Mouse (Mus musculus) bone marrow, adult 2 months (tissue): ENCODE results near the gene Spryd3. TPM values are rescaled to one million over a fixed set of nuclear protein-coding genes. Genes with fewer than 3 reads are reported as not detected.
"Not testable (repeated sequence)": the region's sequence is repeated elsewhere in the genome, so short reads cannot be mapped to it uniquely, and the experiment has no call there.

Experiments used
- H3K27ac ChIP-seq: fragments of 200-500 bp; 2 replicates; pipeline ENCODE4 v1.5.1; 2012; ENCODE audit warnings: low read depth, mild to moderate bottlenecking, control low read depth, inconsistent platforms, low read length; ENCODE audit not compliant: control insufficient read depth, poor library complexity, insufficient read depth
- H3K4me1 ChIP-seq: fragments of 200-500 bp; 2 replicates; pipeline ENCODE4 v1.6.1; 2011; ENCODE audit warnings: low read length; ENCODE audit not compliant: control insufficient read depth, insufficient read depth
- H3K4me3 ChIP-seq: fragments of 200-500 bp; replicated peaks from 2 replicates; pipeline ENCODE3; 2011; ENCODE audit warnings: mild to moderate bottlenecking, low read depth, low read length, control low read depth; ENCODE audit not compliant: control insufficient read depth
- CTCF ChIP-seq: fragments of 200-500 bp; IDR thresholded peaks from 2 replicates; pipeline ENCODE4 v1.5.1; 2011; ENCODE audit warnings: low read length, control low read depth; ENCODE audit not compliant: control insufficient read depth, insufficient read depth
- POLR2A ChIP-seq: fragments of 200-500 bp; IDR thresholded peaks from 2 replicates; pipeline ENCODE4 v1.6.1; 2011; ENCODE audit warnings: low read depth, mild to moderate bottlenecking, control low read depth, low read length, borderline replicate concordance; ENCODE audit not compliant: control insufficient read depth
- WGBS: fragments of 180-500 bp; shearing (Covaris S2); methylation state at CpG from one replicate; pipeline ENCODE4 v1.1.7; 2018; 5-methylcytosine and 5-hydroxymethylcytosine counted together
- polyA plus RNA-seq: library from polyadenylated mRNA; stranded (reverse); fragments of >200 nt; gene quantifications from 2 replicates; pipeline ENCODE4 v1.2.4, GENCODE M21; 2011; ENCODE audit warnings: low replicate concordance; ENCODE audit not compliant: missing spikeins, insufficient read depth, insufficient read length

The Spryd3 gene
- polyA plus RNA-seq, 1 experiment, result 23.0 TPM

DNA sequence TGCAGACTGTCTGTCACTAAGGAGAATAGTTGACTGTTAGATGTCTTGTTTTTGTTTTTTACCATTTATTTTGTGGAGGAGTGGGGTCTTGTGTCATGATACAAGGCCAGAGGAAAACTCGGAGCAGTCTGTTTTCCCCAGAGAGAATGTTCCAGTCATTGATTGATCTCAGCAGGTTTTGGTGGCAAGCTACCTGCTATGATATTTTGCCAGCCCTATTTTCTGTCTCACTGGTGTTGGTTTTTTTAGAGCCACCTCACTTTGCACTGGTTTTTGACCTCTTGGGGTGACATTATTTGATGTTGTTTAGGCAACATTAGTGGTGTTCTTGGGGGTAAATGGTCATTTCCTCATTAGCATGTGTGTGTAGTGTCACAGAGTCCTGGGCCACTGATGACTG lies 44.3 kb downstream of the Spryd3 start:
- H3K4me1 ChIP-seq, result no peaks in the 10 kb centered on the region; the same call in 1 of the 2 replicates
- TF ChIP-seq POLR2A (no peak), CTCF (no peak)
- no peak overlapping the region for H3K4me3 ChIP-seq
- WGBS, result 82% methylated on average over 1 of the region's 1 CpGs
- peak overlapping the region; percentile 35; the same call in 1 of the 2 replicates for H3K27ac ChIP-seq

GRCm38 (mm10) chr15:102091063-102091679 lies 44.9 kb downstream of the Spryd3 start:
- 27% methylated on average over 12 of the region's 12 CpGs for WGBS
- H3K4me3 ChIP-seq, result no peak overlapping the region
- H3K27ac ChIP-seq, result peak overlapping the region; percentile 35
- no peaks in the 10 kb centered on the region; the same call in 1 of the 2 replicates for H3K4me1 ChIP-seq
- TF ChIP-seq POLR2A (no peak), CTCF (no peak)

DNA sequence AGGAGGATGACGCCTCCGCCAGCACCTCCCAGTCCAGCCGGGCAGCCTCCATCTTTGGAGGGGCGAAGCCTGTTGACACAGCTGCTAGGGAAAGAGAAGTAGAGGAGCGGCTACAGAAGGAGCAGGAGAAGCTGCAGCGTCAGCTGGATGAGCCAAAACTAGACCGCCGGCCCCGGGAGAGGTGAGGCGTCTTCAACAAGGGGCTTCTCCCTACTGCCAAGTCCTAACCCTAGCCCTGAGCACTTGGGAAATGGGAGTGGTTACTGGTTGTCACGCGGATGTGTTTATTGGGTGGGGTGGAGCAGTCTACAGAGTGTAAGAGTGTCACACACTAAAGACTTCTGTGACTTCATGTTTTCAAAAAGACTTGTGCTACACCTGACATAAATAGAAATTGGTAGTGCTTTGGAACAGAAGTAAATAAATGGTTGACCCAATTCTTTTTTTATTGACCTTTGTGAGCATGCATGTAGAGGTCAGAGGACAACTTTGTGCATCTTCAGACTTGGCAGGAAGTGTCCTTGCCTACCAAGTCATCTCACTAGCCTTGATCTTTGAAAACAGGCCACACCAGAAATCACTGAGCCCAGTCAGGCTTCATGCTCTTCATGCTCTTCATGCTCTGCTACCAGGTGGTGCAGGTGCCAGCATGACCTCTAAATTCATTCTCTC lies 46.0 kb downstream of the Spryd3 start:
- TF ChIP-seq CTCF (no peak), POLR2A (no peak)
- Histone ChIP-seq H3K4me1 (no peaks in the 10 kb centered on the region; the same call in 1 of the 2 replicates), H3K4me3 (no peak overlapping the region), H3K27ac (no peak overlapping the region)
- 78% methylated on average over 12 of the region's 12 CpGs for WGBS

GRCm38 (mm10) chr15:102083028-102083427 lies 53.0 kb downstream of the Spryd3 start:
- TF ChIP-seq CTCF, result no peak
- no peak for TF ChIP-seq POLR2A
- Histone ChIP-seq H3K27ac (no peak overlapping the region), H3K4me1 (no peaks in the 10 kb centered on the region; the same call in 1 of the 2 replicates), H3K4me3 (no peak overlapping the region)
- 81% methylated on average over 4 of the region's 4 CpGs for WGBS

GRCm38 (mm10) chr15:102082148-102082547 lies 53.9 kb downstream of the Spryd3 start:
- no peak overlapping the region for H3K4me3 ChIP-seq
- whole genome bisulfite sequencing, result 85% methylated on average over 4 of the region's 4 CpGs
- H3K27ac ChIP-seq, result no peak overlapping the region
- H3K4me1 ChIP-seq, result no peaks in the 10 kb centered on the region; the same call in 1 of the 2 replicates
- TF ChIP-seq POLR2A (no peak), CTCF (no peak)

DNA sequence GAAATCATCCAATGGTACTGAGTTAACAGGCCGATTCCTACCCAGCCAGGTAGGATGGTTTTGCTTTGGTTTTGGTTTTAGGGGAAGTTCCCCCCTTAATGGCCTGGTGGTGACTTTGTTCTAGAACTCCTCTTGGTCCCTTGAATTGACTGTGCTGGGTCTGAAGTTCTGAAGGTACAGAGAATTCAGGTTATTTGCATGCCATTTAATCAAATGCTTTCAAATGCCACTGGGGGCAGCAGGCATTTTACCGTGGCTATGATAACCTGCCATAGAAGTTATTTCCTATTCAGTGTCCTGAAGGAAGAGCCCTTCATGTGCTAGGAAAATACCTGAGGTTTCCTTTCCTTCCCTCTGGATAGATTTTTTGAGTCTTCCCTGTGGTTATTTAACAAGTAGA lies 55.6 kb downstream of the Spryd3 start:
- WGBS, result 32% methylated on average over 2 of the region's 2 CpGs
- H3K4me1 ChIP-seq, result no peaks in the 10 kb centered on the region; the same call in 1 of the 2 replicates

DNA sequence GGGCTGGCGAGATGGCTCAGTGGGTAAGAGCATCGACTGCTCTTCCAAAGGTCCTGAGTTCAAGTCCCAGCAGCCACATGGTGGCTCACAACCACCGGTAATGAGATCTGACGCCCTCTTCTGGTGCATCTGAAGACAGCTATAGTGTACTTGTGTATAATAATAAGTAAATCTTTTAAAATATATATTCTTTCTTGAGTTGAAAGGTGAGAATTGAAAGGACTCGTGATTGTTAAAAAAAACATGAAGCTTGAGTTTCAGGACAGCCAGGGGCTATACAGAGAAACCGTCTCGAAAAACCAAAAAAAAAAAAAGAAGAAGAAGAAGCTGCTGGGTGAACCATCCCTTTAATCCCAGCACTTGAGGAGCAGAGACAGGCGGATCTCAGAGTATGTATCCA lies 56.1 kb downstream of the Spryd3 start:
- not testable (repeated sequence) for H3K27ac ChIP-seq, H3K4me3 ChIP-seq, H3K4me1 ChIP-seq
- WGBS, result 59% methylated on average over 8 of the region's 8 CpGs

More for the DNA sequence above, 55.6 kb downstream of the Spryd3 start:
- H3K4me3 ChIP-seq, result no peak overlapping the region
- H3K27ac ChIP-seq, result no peak overlapping the region
- TF ChIP-seq CTCF (no peak), POLR2A (no peak)

DNA sequence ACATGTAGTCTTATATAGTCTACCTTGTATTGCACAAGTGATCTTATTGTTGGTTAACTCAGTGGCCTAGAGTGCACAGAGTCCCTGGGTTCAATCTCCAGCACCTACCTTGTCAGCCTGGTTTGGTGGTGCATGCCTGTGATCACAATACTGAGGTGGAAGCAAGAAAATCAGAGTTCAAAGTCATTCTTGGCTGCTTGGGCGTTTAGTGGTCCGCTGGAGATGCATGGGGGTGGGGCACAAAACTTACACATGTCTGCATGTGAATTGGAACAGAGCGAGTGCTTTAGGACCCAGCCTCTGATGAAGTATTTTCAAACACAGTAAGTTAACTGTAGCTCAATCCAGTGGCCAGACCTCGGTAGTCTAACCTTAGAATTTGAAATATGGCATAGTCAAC lies 56.8 kb downstream of the Spryd3 start:
- no peak overlapping the region for H3K27ac ChIP-seq
- TF ChIP-seq POLR2A (no peak), CTCF (no peak)
- no peak overlapping the region for H3K4me3 ChIP-seq
- H3K4me1 ChIP-seq, result peaks cover 1% of the 10 kb centered on the region; the same call in 1 of the 2 replicates
- 67% methylated on average over 4 of the region's 4 CpGs for WGBS

GRCm38 (mm10) chr15:102077111-102077677 lies 58.8 kb downstream of the Spryd3 start:
- WGBS, result 66% methylated on average over 2 of the region's 2 CpGs
- no peak overlapping the region for H3K27ac ChIP-seq

More at GRCm38 (mm10) chr15:102077111-102077677, 58.8 kb downstream of the Spryd3 start:
- TF ChIP-seq CTCF (no peak), POLR2A (no peak)
- Histone ChIP-seq H3K4me3 (no peak overlapping the region), H3K4me1 (peaks cover 1% of the 10 kb centered on the region; the same call in 1 of the 2 replicates)
